Mouse (Mus musculus) forebrain, embryonic 11.5 days (tissue): ENCODE measurements around the gene Vmn2r63. TPM values are rescaled to one million over a fixed set of nuclear protein-coding genes. Genes with fewer than 3 reads are reported as not detected.

Experiments
- microRNA-seq: library from miRNA; unstranded; fragments of <30 nt; microRNA quantifications from one replicate; pipeline ENCODE4, GENCODE M21; 2016; ENCODE audit not compliant: insufficient number of aligned reads
- polyA plus RNA-seq: library from polyadenylated mRNA; unstranded; fragments of >200 nt; fragmentation: Nextera tagmentation; extraction: Ambion mirVana; gene quantifications from 2 replicates; pipeline ENCODE4 v1.2.1, GENCODE M21; 2014

Vmn2r63 gene
- polyA plus RNA-seq, 1 experiment from 2014 or later: not detected

Small RNAs within 50 kb of the gene (microRNA-seq; reads per million reads assigned to microRNA genes)
- not detected for gene Gm23256

Other genes starting within 250 kb of the Vmn2r63 start
- 6.1 and 7.1 TPM in 2 replicates for gene Zfp975, start 241.1 kb downstream of the Vmn2r63 start, polyA plus RNA-seq
- not detected in 2 replicates for gene Gm17067, start 206.8 kb downstream of the Vmn2r63 start, polyA plus RNA-seq
- not detected in 2 replicates for gene Vmn2r62, start 140.3 kb downstream of the Vmn2r63 start, polyA plus RNA-seq
- not detected in 2 replicates for gene Gm2381, start 66.6 kb downstream of the Vmn2r63 start, polyA plus RNA-seq
- not detected in 2 replicates for gene Gm9268, start 84.9 kb upstream of the Vmn2r63 start, polyA plus RNA-seq
- not detected in 2 replicates for gene Zfp936, start 180.4 kb upstream of the Vmn2r63 start, polyA plus RNA-seq